Mouse (Mus musculus) C2C12 (cell line): ENCODE measurements around the gene Cytl1.

Experiments used
- CTCF ChIP-seq: IDR thresholded peaks from one replicate; pipeline ENCODE4 v1.5.1; 2011; ENCODE audit not compliant: control insufficient read depth, insufficient read depth, insufficient read length
- MAX ChIP-seq: IDR thresholded peaks from one replicate; pipeline ENCODE4 v1.6.1; 2011; ENCODE audit warnings: mild to moderate bottlenecking, control low read depth
- MYOG ChIP-seq: IDR thresholded peaks from one replicate; pipeline ENCODE4 v1.6.1; 2011; ENCODE audit not compliant: control insufficient read depth, insufficient read length; ENCODE audit errors: extremely low read depth
- USF1 ChIP-seq: IDR thresholded peaks from one replicate; pipeline ENCODE4 v1.6.1; 2011; ENCODE audit warnings: low read depth, mild to moderate bottlenecking, control low read depth, moderate library complexity

DNA sequence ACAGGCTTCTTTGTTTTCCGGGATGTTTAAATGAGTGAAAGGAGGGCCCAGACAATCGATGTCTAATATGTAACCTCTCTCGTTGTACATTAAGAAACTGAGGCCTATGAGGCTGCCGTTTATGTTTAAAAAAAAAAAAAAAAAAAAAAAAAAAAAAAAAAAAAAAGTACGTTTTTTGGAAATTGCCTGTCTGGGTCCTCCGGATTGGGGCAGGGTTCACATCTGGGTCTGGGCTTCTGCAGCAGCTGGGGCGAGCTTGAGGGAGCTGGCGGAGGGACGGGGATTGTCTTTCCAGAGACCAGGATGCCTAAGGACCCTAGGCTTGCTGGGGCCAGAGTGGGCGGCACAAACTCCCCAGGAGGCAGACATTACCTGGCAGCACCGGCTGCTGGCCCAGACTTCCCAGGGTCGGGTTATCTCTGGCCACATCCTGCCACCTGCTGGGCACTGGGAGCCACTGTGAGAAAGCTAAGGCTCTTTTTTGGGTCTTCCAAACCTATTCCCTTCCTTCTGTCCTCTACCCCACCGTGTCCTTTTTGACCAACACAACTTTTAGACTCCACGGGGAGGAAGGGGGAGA is 17.8 kb upstream of the Cytl1 start:
- peak; percentile 43 for TF ChIP-seq CTCF
- no peak for TF ChIP-seq USF1
- TF ChIP-seq MAX: no peak
- no peak for TF ChIP-seq MYOG
